Mouse (Mus musculus) T-cell, adult 2 months (primary cell): Measurements from ENCODE around the gene Ifih1.

Experiments
- DNase-seq: peaks from one replicate; pipeline ENCODE4 v3.0.0; 2022; ENCODE audit warnings: low spot score

Gene Ifih1

GRCm38 (mm10) chr2:62646014-62646645 is at the start of gene Ifih1:
Gene Ifih1, minus strand, starts transcription at chr2:62646255.
- peak; percentile 81 for DNase-seq

- DNase-seq, result no peak
Observed at GRCm38 (mm10) chr2:62685934-62686333, 39.9 kb upstream of the Ifih1 start.

- no peak for DNase-seq
Observed at GRCm38 (mm10) chr2:62684989-62685595, 39.0 kb upstream of the Ifih1 start.

- no peak for DNase-seq
Observed at GRCm38 (mm10) chr2:62681667-62682066, 35.6 kb upstream of the Ifih1 start.

GRCm38 (mm10) chr2:62672788-62673187 is 26.7 kb upstream of the Ifih1 start:
- DNase-seq, result no peak

GRCm38 (mm10) chr2:62670767-62671166 is 24.7 kb upstream of the Ifih1 start:
- no peak for DNase-seq

GRCm38 (mm10) chr2:62670301-62670700 is 24.2 kb upstream of the Ifih1 start:
- DNase-seq, result no peak

GRCm38 (mm10) chr2:62669848-62670247 is 23.8 kb upstream of the Ifih1 start:
- DNase-seq, result no peak

GRCm38 (mm10) chr2:62665536-62665935 is 19.5 kb upstream of the Ifih1 start:
- DNase-seq, result no peak

- DNase-seq, result no peak
Observed at GRCm38 (mm10) chr2:62664839-62665238, 18.8 kb upstream of the Ifih1 start.

- peak; percentile 70 for DNase-seq
Observed at GRCm38 (mm10) chr2:62664135-62664670, 18.1 kb upstream of the Ifih1 start, which contains the start of gene Gca. Gene Gca, plus strand, starts transcription at chr2:62664285.

- DNase-seq, result no peak
Observed at GRCm38 (mm10) chr2:62662560-62662959, 16.5 kb upstream of the Ifih1 start.

GRCm38 (mm10) chr2:62660565-62660964 is 14.5 kb upstream of the Ifih1 start:
- DNase-seq, result no peak

GRCm38 (mm10) chr2:62656072-62656471 is 10.0 kb upstream of the Ifih1 start:
- no peak for DNase-seq

- DNase-seq, result peak; percentile 46
Observed at GRCm38 (mm10) chr2:62654519-62655338, 8.7 kb upstream of the Ifih1 start.

- no peak for DNase-seq
Observed at GRCm38 (mm10) chr2:62652466-62652865, 6.4 kb upstream of the Ifih1 start.

GRCm38 (mm10) chr2:62651890-62652289 is 5.8 kb upstream of the Ifih1 start:
- DNase-seq, result no peak

GRCm38 (mm10) chr2:62646671-62647289 is 725 bp upstream of the Ifih1 start:
- no peak for DNase-seq

- peak; percentile 12 for DNase-seq
Observed at GRCm38 (mm10) chr2:62645475-62645874, 580 bp downstream of the Ifih1 start.

GRCm38 (mm10) chr2:62644891-62645290 is 1.2 kb downstream of the Ifih1 start:
- no peak for DNase-seq

- peak; percentile 71 for DNase-seq
Observed at GRCm38 (mm10) chr2:62643405-62644305, 2.4 kb downstream of the Ifih1 start.
